Mouse (Mus musculus): Measurements from ENCODE around the gene Card6.
A peak's percentile ranks its signal among the peaks of the same experiment; 100 is the strongest.

Gene Card6

GRCm38 (mm10) chr15:5121535-5122313 is 13.4 kb upstream of the Card6 start:
- no peak overlapping the region for H3K4me3 ChIP-seq (replicated peaks; ENCODE audit: low read length)
- TF ChIP-seq POU5F1 (IDR thresholded peaks at IDR 0.05; ENCODE audit: borderline replicate concordance, low read length) (no peak), NANOG (IDR thresholded peaks at IDR 0.05; ENCODE audit: borderline replicate concordance, low read length) (no peak), CTCF (conservative IDR thresholded peaks at IDR 0.05; ENCODE audit: low read length) (no peak)
- H3K9me3 ChIP-seq (ENCODE audit: low read length), result no peaks in the 10 kb centered on the region
- no peaks in the 10 kb centered on the region for H3K27me3 ChIP-seq (ENCODE audit: insufficient read depth, low read length)
- peaks cover 81% of the 10 kb centered on the region for H3K36me3 ChIP-seq (ENCODE audit: insufficient read depth, low read length)
- peaks cover 32% of the 10 kb centered on the region for H3K4me1 ChIP-seq (replicated peaks; ENCODE audit: low read depth, low read length)

- peaks cover 41% of the 10 kb centered on the region for H3K4me1 ChIP-seq (replicated peaks; ENCODE audit: low read depth, low read length)
- H3K27me3 ChIP-seq (ENCODE audit: insufficient read depth, low read length), result no peaks in the 10 kb centered on the region
- H3K4me3 ChIP-seq (replicated peaks; ENCODE audit: low read length), result peak overlapping the region; percentile 97
- H3K9me3 ChIP-seq (ENCODE audit: low read length), result no peaks in the 10 kb centered on the region
- peaks cover 77% of the 10 kb centered on the region for H3K36me3 ChIP-seq (ENCODE audit: insufficient read depth, low read length)
- 0 out of 2 replicates have a peak, but pooled peaks have one; percentile 5 for TF ChIP-seq CTCF (conservative IDR thresholded peaks at IDR 0.05; ENCODE audit: low read length)
- TF ChIP-seq POU5F1 (IDR thresholded peaks at IDR 0.05; ENCODE audit: borderline replicate concordance, low read length), result no peak
Measured at GRCm38 (mm10) chr15:5119707-5120106, 11.4 kb upstream of the Card6 start.

- H3K27me3 ChIP-seq (ENCODE audit: insufficient read depth, low read length), result no peaks in the 10 kb centered on the region
- no peak for TF ChIP-seq NANOG (IDR thresholded peaks at IDR 0.05; ENCODE audit: borderline replicate concordance, low read length)
- TF ChIP-seq CTCF (conservative IDR thresholded peaks at IDR 0.05; ENCODE audit: low read length), result no peak
- no peak for TF ChIP-seq POU5F1 (IDR thresholded peaks at IDR 0.05; ENCODE audit: borderline replicate concordance, low read length)
- H3K4me3 ChIP-seq (replicated peaks; ENCODE audit: low read length), result peak overlapping the region; percentile 97
- H3K9me3 ChIP-seq (ENCODE audit: low read length), result no peaks in the 10 kb centered on the region
- H3K4me1 ChIP-seq (replicated peaks; ENCODE audit: low read depth, low read length), result peaks cover 46% of the 10 kb centered on the region
- H3K36me3 ChIP-seq (ENCODE audit: insufficient read depth, low read length), result peaks cover 72% of the 10 kb centered on the region
Measured at GRCm38 (mm10) chr15:5119192-5119591, 10.9 kb upstream of the Card6 start.

GRCm38 (mm10) chr15:5118626-5119025 is 10.3 kb upstream of the Card6 start:
- H3K27me3 ChIP-seq (ENCODE audit: insufficient read depth, low read length), result no peaks in the 10 kb centered on the region
- no peak for TF ChIP-seq POU5F1 (IDR thresholded peaks at IDR 0.05; ENCODE audit: borderline replicate concordance, low read length)
- TF ChIP-seq CTCF (conservative IDR thresholded peaks at IDR 0.05; ENCODE audit: low read length), result no peak
- TF ChIP-seq NANOG (IDR thresholded peaks at IDR 0.05; ENCODE audit: borderline replicate concordance, low read length), result no peak
- H3K4me1 ChIP-seq (replicated peaks; ENCODE audit: low read depth, low read length), result peaks cover 49% of the 10 kb centered on the region
- peaks cover 70% of the 10 kb centered on the region for H3K36me3 ChIP-seq (ENCODE audit: insufficient read depth, low read length)
- no peaks in the 10 kb centered on the region for H3K9me3 ChIP-seq (ENCODE audit: low read length)
- H3K4me3 ChIP-seq (replicated peaks; ENCODE audit: low read length), result peak overlapping the region; percentile 97

GRCm38 (mm10) chr15:5117031-5117601 is 8.8 kb upstream of the Card6 start:
- peaks cover 52% of the 10 kb centered on the region for H3K4me1 ChIP-seq (replicated peaks; ENCODE audit: low read depth, low read length)
- no peak for TF ChIP-seq POU5F1 (IDR thresholded peaks at IDR 0.05; ENCODE audit: borderline replicate concordance, low read length)
- TF ChIP-seq CTCF (conservative IDR thresholded peaks at IDR 0.05; ENCODE audit: low read length), result no peak
- TF ChIP-seq NANOG (IDR thresholded peaks at IDR 0.05; ENCODE audit: borderline replicate concordance, low read length), result no peak
- peak overlapping the region; percentile 97 for H3K4me3 ChIP-seq (replicated peaks; ENCODE audit: low read length)
- H3K27me3 ChIP-seq (ENCODE audit: insufficient read depth, low read length), result no peaks in the 10 kb centered on the region
- peaks cover 55% of the 10 kb centered on the region for H3K36me3 ChIP-seq (ENCODE audit: insufficient read depth, low read length)
- no peaks in the 10 kb centered on the region for H3K9me3 ChIP-seq (ENCODE audit: low read length)

GRCm38 (mm10) chr15:5116270-5117030 is 8.1 kb upstream of the Card6 start, which contains the start of gene Rpl37:
TSS of gene Rpl37 (plus strand) at chr15:5116645.
- Histone ChIP-seq H3K9me3 (ENCODE audit: low read length) (no peaks in the 10 kb centered on the region), H3K4me3 (replicated peaks; ENCODE audit: low read length) (peak within 1 kb of the TSS; percentile 97)
- TF ChIP-seq CTCF (conservative IDR thresholded peaks at IDR 0.05; ENCODE audit: low read length) (peak; percentile 35), NANOG (IDR thresholded peaks at IDR 0.05; ENCODE audit: borderline replicate concordance, low read length) (no peak), POU5F1 (IDR thresholded peaks at IDR 0.05; ENCODE audit: borderline replicate concordance, low read length) (no peak)

GRCm38 (mm10) chr15:5115173-5115572 is 6.8 kb upstream of the Card6 start:
- Histone ChIP-seq H3K9me3 (ENCODE audit: low read length) (no peaks in the 10 kb centered on the region), H3K4me1 (replicated peaks; ENCODE audit: low read depth, low read length) (peaks cover 38% of the 10 kb centered on the region), H3K36me3 (ENCODE audit: insufficient read depth, low read length) (peaks cover 36% of the 10 kb centered on the region), H3K27me3 (ENCODE audit: insufficient read depth, low read length) (no peaks in the 10 kb centered on the region), H3K4me3 (replicated peaks; ENCODE audit: low read length) (peak overlapping the region; percentile 97)
- TF ChIP-seq CTCF (conservative IDR thresholded peaks at IDR 0.05; ENCODE audit: low read length), result no peak
- no peak for TF ChIP-seq POU5F1 (IDR thresholded peaks at IDR 0.05; ENCODE audit: borderline replicate concordance, low read length)
- no peak for TF ChIP-seq NANOG (IDR thresholded peaks at IDR 0.05; ENCODE audit: borderline replicate concordance, low read length)

More at GRCm38 (mm10) chr15:5116270-5117030, 8.1 kb upstream of the Card6 start, which contains the start of gene Rpl37:
- no peaks in the 10 kb centered on the region for H3K27me3 ChIP-seq (ENCODE audit: insufficient read depth, low read length)
- peaks cover 48% of the 10 kb centered on the region for H3K36me3 ChIP-seq (ENCODE audit: insufficient read depth, low read length)
- H3K4me1 ChIP-seq (replicated peaks; ENCODE audit: low read depth, low read length), result peaks cover 46% of the 10 kb centered on the region

GRCm38 (mm10) chr15:5112651-5113050 is 4.3 kb upstream of the Card6 start:
- peaks cover 10% of the 10 kb centered on the region for H3K36me3 ChIP-seq (ENCODE audit: insufficient read depth, low read length)
- TF ChIP-seq CTCF (conservative IDR thresholded peaks at IDR 0.05; ENCODE audit: low read length) (no peak), POU5F1 (IDR thresholded peaks at IDR 0.05; ENCODE audit: borderline replicate concordance, low read length) (no peak), NANOG (IDR thresholded peaks at IDR 0.05; ENCODE audit: borderline replicate concordance, low read length) (no peak)
- no peaks in the 10 kb centered on the region for H3K9me3 ChIP-seq (ENCODE audit: low read length)
- H3K4me1 ChIP-seq (replicated peaks; ENCODE audit: low read depth, low read length), result peaks cover 27% of the 10 kb centered on the region
- no peaks in the 10 kb centered on the region for H3K27me3 ChIP-seq (ENCODE audit: insufficient read depth, low read length)
- H3K4me3 ChIP-seq (replicated peaks; ENCODE audit: low read length), result no peak overlapping the region
